Comparison of ENCODE assay signal across 18 mouse cellular contexts in the genomic region with DNA sequence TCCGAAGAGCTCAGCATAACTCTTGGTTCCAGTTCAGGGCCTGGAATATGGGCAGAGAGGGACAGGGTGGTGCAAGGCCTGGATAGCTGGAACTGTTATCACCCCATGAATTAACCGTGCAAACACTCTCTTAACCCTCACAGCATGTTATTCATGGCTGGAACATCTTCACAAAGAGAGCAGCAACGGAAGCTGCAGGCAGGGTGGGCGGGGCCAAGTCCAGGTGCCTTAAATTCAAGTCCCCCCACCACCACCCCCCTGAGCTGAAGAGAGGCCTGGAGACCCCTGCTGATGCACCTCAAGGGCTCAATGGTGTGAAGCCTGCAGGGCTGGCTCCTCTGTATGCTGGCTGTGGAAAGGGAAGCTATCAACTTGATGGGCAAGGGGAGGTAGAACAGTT. TPM values are rescaled to one million over a fixed set of nuclear protein-coding genes. Genes with fewer than 3 reads are reported as not detected.
"Had no signal": no experiment of that assay in that cellular context is flagged by ENCODE, and none has a peak within 500 bp of the region (broad histone marks: within the 10 kb centered on the region; RNA-seq: fewer than 3 reads in every experiment).

No protein-coding gene starts in this region.

- DNase-seq: layer of hippocampus, adult 9-11 months; layer of hippocampus, postnatal 36 days; right cerebral cortex, adult 18-20 months had no signal

- H3K4me3 ChIP-seq: layer of hippocampus, adult 2 months; left cerebral cortex, adult 2 months; limb, embryonic 12.5 days; limb, embryonic 15.5 days; liver, embryonic 15.5 days; lung, embryonic 15.5 days; midbrain, embryonic 12.5 days; midbrain, embryonic 15.5 days had no signal

- H3K36me3 ChIP-seq: limb, embryonic 12.5 days; limb, embryonic 15.5 days; liver, embryonic 15.5 days; lung, embryonic 15.5 days; midbrain, embryonic 12.5 days; midbrain, embryonic 15.5 days had no signal

- H3K4me1 ChIP-seq: liver, embryonic 15.5 days had no signal

- H3K27ac ChIP-seq: kidney, postnatal 0 days; layer of hippocampus, adult 2 months; left cerebral cortex, adult 2 months; limb, embryonic 12.5 days; limb, embryonic 15.5 days; liver, embryonic 15.5 days; lung, embryonic 15.5 days; midbrain, embryonic 12.5 days; midbrain, embryonic 15.5 days had no signal

- H3K9me3 ChIP-seq: limb, embryonic 12.5 days; limb, embryonic 15.5 days; liver, embryonic 15.5 days; lung, embryonic 15.5 days; midbrain, embryonic 12.5 days; midbrain, embryonic 15.5 days had no signal

- H3K27me3 ChIP-seq: limb, embryonic 15.5 days; lung, embryonic 15.5 days; midbrain, embryonic 12.5 days; midbrain, embryonic 15.5 days had no signal

RNA-seq across cellular contexts. Expression of a gene that starts 15.8 kb away (rescaled TPM):
- total RNA-seq: megakaryocyte progenitor cell, adult 5-6 weeks; megakaryocyte-erythroid progenitor cell, adult 5-6 weeks had no signal
- polyA plus RNA-seq: kidney, embryonic 14.5 days; kidney, postnatal 0 days; liver, embryonic 15.5 days had no signal

RNA-seq across cellular contexts. Expression of a gene that starts 38.5 kb away (rescaled TPM):
- total RNA-seq: megakaryocyte progenitor cell, adult 5-6 weeks; megakaryocyte-erythroid progenitor cell, adult 5-6 weeks had no signal
- polyA plus RNA-seq: kidney, embryonic 14.5 days had no signal

RNA-seq across cellular contexts. Expression of a gene that starts 47.3 kb away (rescaled TPM):
- total RNA-seq: megakaryocyte progenitor cell, adult 5-6 weeks; megakaryocyte-erythroid progenitor cell, adult 5-6 weeks had no signal

RNA-seq across cellular contexts. Expression of a gene that starts 54.5 kb away (rescaled TPM):
- total RNA-seq: megakaryocyte progenitor cell, adult 5-6 weeks; megakaryocyte-erythroid progenitor cell, adult 5-6 weeks had no signal
- polyA plus RNA-seq: intestine, embryonic 14.5 days; intestine, postnatal 0 days; kidney, postnatal 0 days; testis, adult 2 months had no signal
